Mouse (Mus musculus): Measurements from ENCODE around the gene Slc22a20.

The Slc22a20 gene

GRCm38 (mm10) chr19:5986043-5986442, at the start of gene Slc22a20:
TSS of gene Slc22a20 (minus strand) at chr19:5986143.
- DNase-seq (ENCODE audit: low spot score in 2 of 2) = no peak

- DNase-seq (ENCODE audit: low spot score in 2 of 2) = no peak
Observed at GRCm38 (mm10) chr19:6030520-6031280, 44.8 kb upstream of the Slc22a20 start.

- DNase-seq (ENCODE audit: low spot score in 2 of 2) = no peak
Observed at GRCm38 (mm10) chr19:6029426-6029825, 43.5 kb upstream of the Slc22a20 start.

- no peak for DNase-seq (ENCODE audit: low spot score in 2 of 2)
Observed at GRCm38 (mm10) chr19:6028991-6029390, 43.0 kb upstream of the Slc22a20 start.

- DNase-seq (ENCODE audit: low spot score in 2 of 2) = no peak
Observed at GRCm38 (mm10) chr19:6023930-6024329, 38.0 kb upstream of the Slc22a20 start.

GRCm38 (mm10) chr19:6023059-6023458, 37.1 kb upstream of the Slc22a20 start:
- DNase-seq (ENCODE audit: low spot score in 2 of 2) = no peak

GRCm38 (mm10) chr19:6020276-6020675, 34.3 kb upstream of the Slc22a20 start:
- DNase-seq (ENCODE audit: low spot score in 2 of 2) = no peak

GRCm38 (mm10) chr19:6018142-6019089, 32.5 kb upstream of the Slc22a20 start:
- peak; percentile 83 to 89 for DNase-seq (ENCODE audit: low spot score in 2 of 2)

- no peak for DNase-seq (ENCODE audit: low spot score in 2 of 2)
Observed at GRCm38 (mm10) chr19:6016532-6016931, 30.6 kb upstream of the Slc22a20 start.

GRCm38 (mm10) chr19:6015511-6016315, 29.8 kb upstream of the Slc22a20 start, which contains the start of gene Capn1:
TSS of gene Capn1 (minus strand) at chr19:6015897.
- peak; percentile 75 to 80 for DNase-seq (ENCODE audit: low spot score in 2 of 2)

- DNase-seq (ENCODE audit: low spot score in 2 of 2) = no peak
Observed at GRCm38 (mm10) chr19:6014991-6015510, 29.1 kb upstream of the Slc22a20 start.

GRCm38 (mm10) chr19:6013691-6014090, 27.7 kb upstream of the Slc22a20 start:
- DNase-seq (ENCODE audit: low spot score in 2 of 2) = no peak

- DNase-seq (ENCODE audit: low spot score in 2 of 2) = no peak
Observed at GRCm38 (mm10) chr19:6009137-6009536, 23.2 kb upstream of the Slc22a20 start.

- DNase-seq (ENCODE audit: low spot score in 2 of 2) = no peak
Observed at GRCm38 (mm10) chr19:6007013-6007412, 21.1 kb upstream of the Slc22a20 start.

GRCm38 (mm10) chr19:6005541-6005940, 19.6 kb upstream of the Slc22a20 start:
- no peak for DNase-seq (ENCODE audit: low spot score in 2 of 2)

- DNase-seq (ENCODE audit: low spot score in 2 of 2) = no peak
Observed at GRCm38 (mm10) chr19:5999969-6000368, 14.0 kb upstream of the Slc22a20 start.

- no peak for DNase-seq (ENCODE audit: low spot score in 2 of 2)
Observed at GRCm38 (mm10) chr19:5998180-5998579, 12.2 kb upstream of the Slc22a20 start.

- DNase-seq (ENCODE audit: low spot score in 2 of 2) = no peak
Observed at GRCm38 (mm10) chr19:5994711-5995110, 8.8 kb upstream of the Slc22a20 start.

GRCm38 (mm10) chr19:5992012-5992411, 6.1 kb upstream of the Slc22a20 start:
- no peak for DNase-seq (ENCODE audit: low spot score in 2 of 2)

- no peak for DNase-seq (ENCODE audit: low spot score in 2 of 2)
Observed at GRCm38 (mm10) chr19:5991467-5991866, 5.5 kb upstream of the Slc22a20 start.

- DNase-seq (ENCODE audit: low spot score in 2 of 2) = no peak
Observed at GRCm38 (mm10) chr19:5990921-5991320, 5.0 kb upstream of the Slc22a20 start.
